Mouse (Mus musculus) midbrain, embryonic 14.5 days (tissue): ENCODE measurements at regions not wholly inside any gene's neighbourhood (a gene's known extent, or its start where the extent isn't known, plus 50 kb on each side); places are given as distances from the start of the nearest gene placed in this dataset.

Experiments
- ATAC-seq: fragments of 200-750 bp; cut with Nextera tagmentation; 2 replicates; pipeline ENCODE4 v1.8.0; 2017; ENCODE audit warnings: moderate number of reproducible peaks, moderate library complexity; ENCODE audit not compliant: low FRiP score, low TSS enrichment
- DNase-seq: peaks from one replicate; pipeline ENCODE4 v3.0.0-alpha.2; 2015
- H3K27ac ChIP-seq: fragments of 300-500 bp; sonication (generic); replicated peaks from 2 replicates; pipeline ENCODE4 v1.5.1; 2014; ENCODE audit warnings: mild to moderate bottlenecking, low read depth, low read length, moderate library complexity
- H3K27me3 ChIP-seq: fragments of 300-500 bp; sonication (generic); 2 replicates; pipeline ENCODE4 v1.6.1; 2014; ENCODE audit warnings: low read length, control low read depth, mixed read lengths; ENCODE audit not compliant: control insufficient read depth, insufficient read depth
- H3K36me3 ChIP-seq: fragments of 300-500 bp; sonication (generic); 2 replicates; pipeline ENCODE4 v1.6.1; 2014; ENCODE audit warnings: low read length, control low read depth; ENCODE audit not compliant: control insufficient read depth, insufficient read depth
- H3K4me1 ChIP-seq: fragments of 300-500 bp; sonication (generic); 2 replicates; pipeline ENCODE4 v1.6.1; 2014; ENCODE audit warnings: mild to moderate bottlenecking, antibody characterized with exemption, low read length, control low read depth; ENCODE audit not compliant: control insufficient read depth, insufficient read depth
- H3K4me2 ChIP-seq: fragments of 300-500 bp; sonication (generic); 2 replicates; pipeline ENCODE4 v1.6.1; 2014; ENCODE audit warnings: mild to moderate bottlenecking, low read length, moderate library complexity
- H3K4me3 ChIP-seq: fragments of 300-500 bp; sonication (generic); replicated peaks from 2 replicates; pipeline ENCODE4 v1.5.1; 2014; ENCODE audit warnings: low read depth, low read length
- H3K9ac ChIP-seq: fragments of 300-500 bp; sonication (generic); replicated peaks from 2 replicates; pipeline ENCODE4 v1.6.1; 2014; ENCODE audit warnings: mild to moderate bottlenecking, low read length, moderate library complexity
- H3K9me3 ChIP-seq: fragments of 300-500 bp; sonication (generic); 2 replicates; pipeline ENCODE4 v1.6.1; 2016; ENCODE audit warnings: low read length, control low read depth, mixed read lengths; ENCODE audit not compliant: control insufficient read depth
- WGBS: fragments of 180-500 bp; shearing (Covaris S2); extraction: QIAGEN DNeasy Blood & Tissue Kit; methylation state at CpG from one replicate; pipeline ENCODE4 v1.1.7; 2014; 5-methylcytosine and 5-hydroxymethylcytosine counted together

DNA sequence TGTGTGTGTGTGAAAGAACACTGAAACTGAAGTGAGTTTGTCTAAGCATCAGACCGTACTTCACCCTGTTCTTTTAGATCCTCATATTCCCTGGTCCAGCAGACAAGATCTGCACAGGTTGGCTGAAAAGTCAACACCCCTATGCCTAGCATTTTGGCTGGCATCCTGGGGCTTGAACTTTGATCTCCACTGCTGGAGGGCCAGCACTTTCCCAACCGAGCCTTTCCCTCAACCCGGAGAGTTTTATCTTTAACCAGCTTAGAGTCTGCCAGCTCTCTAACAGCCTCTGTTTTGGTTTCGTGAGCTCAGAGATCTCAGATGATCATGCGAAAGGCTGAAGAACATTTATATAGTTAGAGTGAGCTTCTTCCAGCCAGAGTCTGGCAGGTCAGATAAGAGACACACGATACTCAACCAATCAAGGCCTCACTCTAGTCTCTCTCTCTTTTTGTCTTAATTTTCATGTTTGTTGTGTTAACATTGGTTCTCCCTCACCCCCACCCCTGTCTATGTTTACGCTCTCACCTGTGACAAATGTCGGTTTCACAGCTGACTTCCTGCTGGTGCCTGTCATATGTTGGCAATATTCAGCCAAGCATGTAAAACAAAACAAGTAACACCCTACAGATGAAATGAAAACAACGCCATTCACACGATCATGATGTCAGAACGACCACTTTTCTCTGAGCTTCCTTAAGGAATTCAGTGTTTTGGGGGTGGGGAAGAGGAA, 162.7 kb upstream of the Tenm3 start:
- WGBS, result 88% methylated on average over 11 of the region's 11 CpGs
- H3K9me3 ChIP-seq, result no peaks in the 10 kb centered on the region
- H3K4me2 ChIP-seq, result no peak overlapping the region
- DNase-seq, result no peak
- no peaks in the 10 kb centered on the region for H3K27me3 ChIP-seq
- H3K4me1 ChIP-seq, result no peaks in the 10 kb centered on the region
- ATAC-seq, result no peak
- no peak overlapping the region for H3K27ac ChIP-seq
- H3K9ac ChIP-seq, result no peak overlapping the region
- H3K36me3 ChIP-seq, result no peaks in the 10 kb centered on the region
- H3K4me3 ChIP-seq, result no peak overlapping the region

DNA sequence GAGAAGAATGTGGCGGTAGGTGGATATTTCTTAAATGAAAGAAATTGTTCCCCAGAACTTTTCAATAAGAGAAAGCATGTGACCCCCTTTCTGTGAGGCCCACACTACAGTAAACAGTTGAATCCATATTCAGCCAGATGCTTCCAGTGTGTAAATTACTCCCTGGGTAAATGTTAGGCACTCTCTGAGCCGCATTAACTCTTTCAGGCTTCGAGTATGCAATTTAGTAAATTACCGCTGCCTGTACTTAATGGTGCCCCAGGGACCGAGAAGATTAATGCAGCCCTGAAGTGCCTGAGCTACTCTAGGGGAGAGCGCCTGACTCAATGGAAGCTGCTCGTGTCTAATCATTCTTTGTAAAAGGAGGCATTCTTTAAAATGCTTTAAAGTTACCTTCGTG, 137.9 kb upstream of the Tenm3 start:
- no peaks in the 10 kb centered on the region for H3K4me1 ChIP-seq
- H3K9me3 ChIP-seq, result no peaks in the 10 kb centered on the region
- H3K27ac ChIP-seq, result no peak overlapping the region
- no peak overlapping the region for H3K4me2 ChIP-seq
- WGBS, result 47% methylated on average over 8 of the region's 8 CpGs
- ATAC-seq, result no peak
- no peaks in the 10 kb centered on the region for H3K27me3 ChIP-seq
- no peaks in the 10 kb centered on the region for H3K36me3 ChIP-seq
- H3K9ac ChIP-seq, result no peak overlapping the region
- peak; percentile 59 for DNase-seq
- no peak overlapping the region for H3K4me3 ChIP-seq

DNA sequence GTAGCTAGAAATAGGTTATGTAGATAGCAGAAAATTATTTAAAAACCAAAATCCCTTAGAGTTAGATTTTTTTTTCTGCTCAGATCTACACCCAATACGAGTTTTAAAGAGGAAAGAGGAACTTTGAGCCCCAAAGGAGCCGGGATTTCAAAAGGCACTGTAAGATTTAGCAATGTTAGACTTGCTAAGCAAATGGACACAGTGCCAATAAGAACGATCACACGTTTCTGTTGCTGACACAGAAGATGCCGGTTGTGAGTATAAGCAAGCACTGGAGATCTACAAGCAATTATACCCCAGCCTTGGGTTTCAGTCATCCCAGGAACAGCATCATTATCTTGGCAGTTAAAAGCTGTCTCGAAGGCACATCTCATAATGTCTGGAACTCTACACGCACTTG, 137.0 kb upstream of the Tenm3 start:
- no peak for DNase-seq
- ATAC-seq, result no peak
- no peak overlapping the region for H3K4me3 ChIP-seq
- H3K4me1 ChIP-seq, result no peaks in the 10 kb centered on the region
- H3K9ac ChIP-seq, result no peak overlapping the region
- no peaks in the 10 kb centered on the region for H3K27me3 ChIP-seq
- no peaks in the 10 kb centered on the region for H3K36me3 ChIP-seq
- no peaks in the 10 kb centered on the region for H3K9me3 ChIP-seq
- H3K4me2 ChIP-seq, result no peak overlapping the region
- no peak overlapping the region for H3K27ac ChIP-seq
- 87% methylated on average over 7 of the region's 7 CpGs for WGBS

DNA sequence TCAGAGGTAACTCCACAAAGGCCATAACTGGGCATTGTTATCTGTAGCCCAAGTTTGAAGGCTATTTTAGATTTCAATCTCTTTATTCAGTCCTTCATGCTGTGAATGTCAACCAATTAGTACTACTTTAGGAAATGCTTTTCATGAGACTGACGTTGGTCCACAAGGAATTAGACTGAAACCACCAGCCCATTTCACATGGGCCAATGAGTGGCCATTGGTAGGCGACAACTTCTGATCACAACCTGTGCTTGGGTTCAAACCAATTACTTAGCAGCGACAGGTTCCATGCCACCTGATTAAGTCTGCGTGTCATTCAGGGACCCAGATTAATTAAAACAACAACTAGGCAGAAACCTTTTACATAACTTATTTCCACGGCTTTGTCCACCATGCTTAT, 126.9 kb upstream of the Tenm3 start:
- DNase-seq, result no peak
- WGBS, result 52% methylated on average over 5 of the region's 5 CpGs
- H3K9ac ChIP-seq, result no peak overlapping the region
- no peak overlapping the region for H3K4me3 ChIP-seq
- no peaks in the 10 kb centered on the region for H3K36me3 ChIP-seq
- H3K9me3 ChIP-seq, result no peaks in the 10 kb centered on the region
- ATAC-seq, result no peak
- H3K27ac ChIP-seq, result no peak overlapping the region
- H3K4me2 ChIP-seq, result no peak overlapping the region
- H3K27me3 ChIP-seq, result no peaks in the 10 kb centered on the region
- no peaks in the 10 kb centered on the region for H3K4me1 ChIP-seq

DNA sequence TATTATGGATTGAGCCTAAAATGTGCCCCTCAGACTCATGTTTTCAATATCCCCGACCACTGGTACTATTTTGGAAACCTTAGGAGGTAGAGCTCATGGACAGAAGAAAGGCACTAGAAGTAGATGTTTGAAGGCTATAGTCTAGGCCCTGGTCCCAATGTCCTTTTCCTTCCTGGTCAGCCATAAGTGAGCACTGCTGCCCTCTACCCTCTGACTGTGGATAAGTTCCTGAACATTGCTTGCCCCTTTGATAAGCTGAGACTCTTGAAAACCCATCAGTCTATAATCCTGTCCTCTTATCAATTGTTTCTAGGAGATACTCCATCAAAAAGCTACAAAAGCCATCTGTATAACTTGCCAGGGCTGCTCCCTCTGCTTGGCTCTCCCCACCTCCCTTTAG, 121.2 kb upstream of the Tenm3 start:
- H3K27ac ChIP-seq, result no peak overlapping the region
- no peak overlapping the region for H3K4me2 ChIP-seq
- H3K4me1 ChIP-seq, result no peaks in the 10 kb centered on the region
- no peaks in the 10 kb centered on the region for H3K27me3 ChIP-seq
- no peaks in the 10 kb centered on the region for H3K36me3 ChIP-seq
- H3K9me3 ChIP-seq, result no peaks in the 10 kb centered on the region
- H3K4me3 ChIP-seq, result no peak overlapping the region
- ATAC-seq (no peak), DNase-seq (no peak)
- WGBS, result 89% methylated on average over 1 of the region's 1 CpGs
- H3K9ac ChIP-seq, result no peak overlapping the region

DNA sequence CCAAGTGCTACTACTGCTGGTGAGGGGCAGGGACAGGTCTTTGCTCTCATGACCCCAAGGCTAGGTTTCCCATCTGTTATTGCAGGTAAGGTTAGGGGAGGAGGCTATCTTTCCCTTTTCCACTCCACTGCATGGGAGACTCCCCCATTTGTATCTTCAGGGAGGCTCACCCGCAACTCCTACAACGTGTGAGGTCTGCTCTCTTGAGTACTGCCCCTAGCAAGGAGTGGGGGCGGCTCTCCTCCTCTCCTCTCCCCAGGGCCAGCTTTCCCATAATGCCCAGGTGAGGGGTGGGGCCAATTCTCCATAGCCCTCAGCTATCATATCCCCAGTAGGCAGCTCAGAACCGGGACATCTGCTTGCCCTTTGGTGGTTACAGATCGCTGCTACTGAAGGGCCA, 113.9 kb upstream of the Tenm3 start:
- DNase-seq, result no peak

DNA sequence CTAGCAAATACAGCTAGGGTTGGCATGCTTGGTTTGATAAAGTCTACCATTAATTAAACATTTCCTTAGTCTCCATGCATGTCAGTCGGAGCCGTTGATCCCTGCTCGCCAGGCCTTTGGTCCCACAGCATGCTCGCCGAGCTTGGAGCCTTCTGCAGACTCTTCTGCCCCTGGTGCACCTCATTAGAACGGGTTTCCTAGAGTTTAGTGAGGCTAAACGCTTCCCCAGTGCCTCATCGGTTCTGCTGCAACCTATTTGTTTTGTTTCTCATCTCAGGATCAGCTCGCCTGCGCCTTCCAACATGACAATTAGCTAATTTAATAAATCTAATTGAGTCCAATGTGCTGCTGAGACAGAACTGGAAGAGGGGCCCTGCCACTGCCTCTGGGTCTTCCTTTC, 107.7 kb upstream of the Tenm3 start:
- no peaks in the 10 kb centered on the region for H3K36me3 ChIP-seq
- H3K27ac ChIP-seq, result no peak overlapping the region
- H3K4me1 ChIP-seq, result no peaks in the 10 kb centered on the region
- H3K4me2 ChIP-seq, result no peak overlapping the region
- H3K9ac ChIP-seq, result no peak overlapping the region
- ATAC-seq, result no peak
- H3K27me3 ChIP-seq, result no peaks in the 10 kb centered on the region
- no peak for DNase-seq
- 84% methylated on average over 10 of the region's 10 CpGs for WGBS
- H3K4me3 ChIP-seq, result no peak overlapping the region
- no peaks in the 10 kb centered on the region for H3K9me3 ChIP-seq

More for the DNA sequence above, 113.9 kb upstream of the Tenm3 start:
- no peaks in the 10 kb centered on the region for H3K9me3 ChIP-seq
- no peaks in the 10 kb centered on the region for H3K27me3 ChIP-seq
- H3K36me3 ChIP-seq, result no peaks in the 10 kb centered on the region
- H3K4me2 ChIP-seq, result no peak overlapping the region
- H3K27ac ChIP-seq, result no peak overlapping the region
- H3K4me3 ChIP-seq, result no peak overlapping the region
- no peak overlapping the region for H3K9ac ChIP-seq
- no peak for ATAC-seq
- no peaks in the 10 kb centered on the region for H3K4me1 ChIP-seq
- whole genome bisulfite sequencing, result 87% methylated on average over 5 of the region's 5 CpGs

DNA sequence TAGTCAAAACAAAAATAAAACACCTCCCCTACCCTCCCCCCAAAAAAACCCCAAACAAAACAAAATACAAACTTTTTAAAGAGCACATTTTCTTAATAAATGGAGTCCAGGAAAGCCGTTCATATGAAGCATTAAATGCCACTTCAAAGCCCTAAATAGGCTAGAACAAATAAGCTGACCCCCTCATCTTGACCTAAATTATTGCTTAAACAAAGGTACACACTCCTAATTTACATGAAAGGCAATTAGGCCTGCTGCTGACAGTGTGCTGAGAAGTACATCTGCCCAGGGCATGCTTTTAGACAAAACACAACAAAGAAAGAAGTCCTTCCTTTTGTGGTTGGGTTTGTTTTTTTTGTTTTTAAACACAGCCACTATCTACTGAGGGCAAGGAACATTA, 100.4 kb upstream of the Tenm3 start:
- no peaks in the 10 kb centered on the region for H3K9me3 ChIP-seq
- no peak overlapping the region for H3K4me2 ChIP-seq
- H3K4me1 ChIP-seq, result no peaks in the 10 kb centered on the region
- no peak for DNase-seq
- no peaks in the 10 kb centered on the region for H3K27me3 ChIP-seq
- no peak for ATAC-seq
- no peak overlapping the region for H3K4me3 ChIP-seq
- no peaks in the 10 kb centered on the region for H3K36me3 ChIP-seq
- no peak overlapping the region for H3K9ac ChIP-seq
- H3K27ac ChIP-seq, result no peak overlapping the region
- 46% methylated on average over 1 of the region's 1 CpGs for WGBS

DNA sequence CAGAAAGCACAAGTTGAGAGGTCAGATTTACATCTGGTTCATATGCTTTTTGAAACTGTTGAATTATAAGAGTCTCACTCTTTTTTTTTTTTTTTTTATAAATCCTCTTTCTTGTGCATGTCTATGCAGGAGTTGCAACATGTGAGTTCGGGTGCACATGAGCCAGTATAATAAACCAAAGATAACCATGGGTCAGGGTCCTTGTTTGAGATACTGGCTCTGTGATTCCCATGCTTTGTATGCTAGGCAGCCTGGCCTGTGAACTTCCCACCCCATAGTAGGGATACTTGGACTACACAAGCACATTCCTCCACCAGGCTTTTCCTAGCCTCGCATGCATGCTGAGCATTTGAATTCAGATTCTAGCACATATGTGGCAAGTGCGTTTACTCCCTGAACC, 93.4 kb upstream of the Tenm3 start:
- Histone ChIP-seq H3K4me1 (0 out of 2 replicates have a peak, but pooled peaks cover 2% of the 10 kb centered on the region), H3K9me3 (no peaks in the 10 kb centered on the region), H3K9ac (no peak overlapping the region), H3K27ac (no peak overlapping the region), H3K4me2 (no peak overlapping the region), H3K4me3 (no peak overlapping the region), H3K36me3 (no peaks in the 10 kb centered on the region), H3K27me3 (no peaks in the 10 kb centered on the region)
- no peak for DNase-seq
- no peak for ATAC-seq
- 87% methylated on average over 3 of the region's 3 CpGs for WGBS
